Mouse (Mus musculus): ENCODE results near the gene Gpc6. TPM values are rescaled to one million over a fixed set of nuclear protein-coding genes. Genes with fewer than 3 reads are reported as not detected.

Gpc6 gene
- total RNA-seq, 2 experiments from 2014 or later: 15.6 to 18.9 TPM

- intact Hi-C loops (cut with DNase I): no loop called here
- DNase-seq (ENCODE audit: low spot score in 2 of 2): no peak
Measured at GRCm38 (mm10) chr14:117309997-117310520, 384.9 kb downstream of the Gpc6 start.

GRCm38 (mm10) chr14:117324214-117324613, 399.1 kb downstream of the Gpc6 start:
- no peak for DNase-seq (ENCODE audit: low spot score in 2 of 2)

GRCm38 (mm10) chr14:117332256-117332655, 407.1 kb downstream of the Gpc6 start:
- no peak for DNase-seq (ENCODE audit: low spot score in 2 of 2)
- intact Hi-C loops (cut with DNase I): no loop called here

More at GRCm38 (mm10) chr14:117324214-117324613, 399.1 kb downstream of the Gpc6 start:
- intact Hi-C loops (cut with DNase I): no loop called here

DNA sequence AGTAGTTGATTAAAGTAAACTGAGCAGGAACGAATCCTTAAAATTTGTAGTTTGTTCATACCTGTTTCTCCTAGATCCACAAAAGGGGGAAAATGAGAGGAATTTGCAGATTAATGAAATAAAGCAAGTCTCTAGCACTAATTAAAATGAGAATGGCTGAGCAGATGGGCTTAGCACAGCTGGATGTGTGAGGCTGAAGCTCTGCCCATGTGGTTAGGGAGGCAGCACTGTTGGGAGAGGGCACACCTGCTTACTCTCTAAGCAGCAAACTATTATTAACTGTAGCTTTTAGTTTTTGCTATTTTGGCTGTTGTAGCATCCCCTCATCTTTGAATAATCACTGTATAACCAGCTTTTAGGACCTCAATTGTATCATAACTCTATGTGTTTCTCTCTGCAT, 412.2 kb downstream of the Gpc6 start:
- DNase-seq (ENCODE audit: low spot score in 2 of 2): no peak

GRCm38 (mm10) chr14:117340549-117340948, 415.4 kb downstream of the Gpc6 start:
- intact Hi-C loops (cut with DNase I): no loop called here

More for the DNA sequence above, 412.2 kb downstream of the Gpc6 start:
- intact Hi-C loops (cut with DNase I): no loop called here

GRCm38 (mm10) chr14:117344505-117344904, 419.4 kb downstream of the Gpc6 start:
- intact Hi-C loops (cut with DNase I): no loop called here
- DNase-seq (ENCODE audit: low spot score in 2 of 2): no peak

More at GRCm38 (mm10) chr14:117340549-117340948, 415.4 kb downstream of the Gpc6 start:
- no peak for DNase-seq (ENCODE audit: low spot score in 2 of 2)

GRCm38 (mm10) chr14:117346372-117346885, 421.3 kb downstream of the Gpc6 start:
- no peak for DNase-seq (ENCODE audit: low spot score in 2 of 2)
- intact Hi-C loops (cut with DNase I): no loop called here

DNA sequence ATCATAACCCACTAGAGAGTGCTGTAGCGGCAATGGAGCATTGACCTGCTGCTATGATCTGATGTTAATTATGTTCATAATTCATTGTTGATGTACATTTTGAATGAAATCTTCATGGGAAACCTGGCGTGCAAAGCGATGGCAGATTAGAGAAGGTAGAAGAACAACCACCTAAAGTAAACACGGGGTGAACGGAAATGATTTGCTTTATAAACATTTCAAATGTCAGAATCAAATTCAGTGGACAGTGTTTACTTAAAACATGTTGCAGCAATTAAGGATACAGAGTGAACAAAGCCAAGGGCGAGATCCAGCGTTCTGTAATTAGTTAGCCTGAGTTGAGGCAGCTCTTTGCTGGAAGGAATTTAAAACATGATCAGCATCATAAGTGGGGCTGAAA, 426.2 kb downstream of the Gpc6 start:
- intact Hi-C loops (cut with DNase I): no loop called here
- DNase-seq (ENCODE audit: low spot score in 2 of 2): no peak

GRCm38 (mm10) chr14:117361155-117361964, 436.2 kb downstream of the Gpc6 start:
- no peak for DNase-seq (ENCODE audit: low spot score in 2 of 2)
- intact Hi-C loops (cut with DNase I): no loop called here

DNA sequence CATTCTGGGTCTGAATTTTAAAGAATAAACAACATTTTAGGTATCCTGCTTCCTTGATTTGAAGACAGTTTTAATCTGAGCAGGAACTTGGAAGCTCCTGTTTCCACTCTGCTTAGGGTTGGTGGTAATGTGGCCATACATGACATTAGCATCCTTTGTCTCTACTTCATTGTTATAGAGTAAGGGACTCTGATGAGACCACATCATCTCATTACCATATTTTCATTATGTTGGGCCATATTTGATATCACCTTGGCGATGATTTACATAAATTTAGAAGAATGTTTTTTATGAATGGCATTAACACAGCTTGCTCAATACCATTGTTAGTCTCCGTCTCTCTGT, 436.8 kb downstream of the Gpc6 start:
- DNase-seq (ENCODE audit: low spot score in 2 of 2): no peak
- intact Hi-C loops (cut with DNase I): no loop called here

DNA sequence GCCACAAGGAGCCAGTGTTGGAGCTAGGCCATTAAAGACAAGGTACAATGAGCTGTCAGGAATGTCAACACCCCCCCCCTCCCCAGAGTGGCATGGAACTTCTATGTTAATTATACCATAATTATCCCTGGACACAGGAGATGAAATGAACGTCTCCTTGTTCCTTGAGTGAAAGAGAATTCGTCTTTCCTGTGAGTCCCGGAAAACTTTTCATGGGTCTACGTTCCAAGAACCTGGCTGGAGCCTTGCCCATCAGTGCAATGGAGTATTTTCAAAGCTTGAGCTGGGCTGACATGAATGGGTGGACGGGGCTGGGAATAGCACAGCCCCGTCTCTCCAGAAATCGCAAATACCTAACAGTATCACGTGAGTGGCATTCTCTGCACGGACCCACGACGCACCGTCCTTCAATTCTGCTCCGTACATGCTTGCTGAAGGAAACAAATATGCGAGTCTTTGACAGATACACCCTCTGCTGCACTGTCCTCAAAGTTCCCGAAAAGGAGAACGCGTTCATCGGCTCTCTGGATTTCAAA, 444.3 kb downstream of the Gpc6 start:
- no peak for DNase-seq (ENCODE audit: low spot score in 2 of 2)
- intact Hi-C loops (cut with DNase I): no loop called here

DNA sequence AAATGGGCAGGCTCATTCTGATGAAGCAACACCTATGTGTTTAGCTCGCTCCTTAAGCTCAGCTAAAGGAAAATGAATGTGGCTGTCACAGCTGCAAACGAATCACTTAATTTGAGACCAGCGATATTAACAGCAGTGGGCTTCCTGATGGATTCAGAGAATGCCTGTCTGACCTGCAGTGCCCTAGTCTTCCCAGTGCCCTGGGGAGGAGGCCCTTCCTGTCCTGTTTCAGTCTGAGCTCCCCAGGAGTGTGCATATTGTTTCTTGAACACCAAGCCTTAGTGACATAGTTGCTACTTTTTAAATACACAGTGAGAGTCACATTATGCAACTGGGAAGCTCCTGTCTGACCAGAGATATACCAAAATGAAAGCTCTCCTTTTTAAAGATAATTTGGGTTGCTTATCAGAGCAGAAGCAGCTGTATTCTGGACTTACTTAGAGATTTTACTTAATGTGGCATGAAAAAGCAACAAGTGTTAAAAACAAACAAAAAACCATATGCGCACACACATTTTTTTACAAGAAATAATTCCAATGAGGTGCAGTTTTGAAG, 451.8 kb downstream of the Gpc6 start:
- no peak for DNase-seq (ENCODE audit: low spot score in 2 of 2)
- intact Hi-C loops (cut with DNase I): no loop called here

- intact Hi-C loops (cut with DNase I): no loop called here
- DNase-seq (ENCODE audit: low spot score in 2 of 2): no peak
Measured at GRCm38 (mm10) chr14:117379979-117380378, 454.9 kb downstream of the Gpc6 start.

- intact Hi-C loops (cut with DNase I): no loop called here
- no peak for DNase-seq (ENCODE audit: low spot score in 2 of 2)
Measured at GRCm38 (mm10) chr14:117383188-117383587, 458.1 kb downstream of the Gpc6 start.

GRCm38 (mm10) chr14:117384096-117384770, 459.1 kb downstream of the Gpc6 start:
- intact Hi-C loops (cut with DNase I): no loop called here
- DNase-seq (ENCODE audit: low spot score in 2 of 2): no peak

- intact Hi-C loops (cut with DNase I): no loop called here
- DNase-seq (ENCODE audit: low spot score in 2 of 2): no peak
Measured at GRCm38 (mm10) chr14:117385731-117386270, 460.7 kb downstream of the Gpc6 start.

DNA sequence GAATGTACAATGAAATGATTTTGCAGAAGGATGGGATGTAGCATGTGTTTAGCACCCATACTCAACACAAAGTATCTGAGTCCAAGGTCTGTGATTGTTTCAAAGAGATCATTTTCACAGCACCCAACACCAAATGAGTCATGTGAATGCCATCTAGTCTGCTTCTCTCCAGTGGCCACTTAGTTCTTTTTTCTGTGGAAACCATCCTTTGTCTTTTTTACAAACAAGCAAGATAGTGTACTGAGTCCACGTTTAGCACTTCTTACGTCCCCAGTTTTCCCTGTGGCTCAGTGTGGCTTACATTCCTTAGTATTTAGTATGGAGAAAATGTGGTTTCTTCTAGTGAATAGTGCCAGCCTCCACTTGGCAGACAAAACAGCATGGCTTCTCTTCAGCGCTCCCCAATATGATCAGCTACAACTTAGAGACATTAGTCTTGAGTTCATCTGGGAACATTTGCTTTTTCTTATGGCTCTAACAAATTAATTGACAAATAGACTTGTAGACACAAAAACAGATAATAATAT, 465.7 kb downstream of the Gpc6 start:
- intact Hi-C loops (cut with DNase I): no loop called here

GRCm38 (mm10) chr14:117391412-117391811, 466.3 kb downstream of the Gpc6 start:
- intact Hi-C loops (cut with DNase I): no loop called here

More for the DNA sequence above, 465.7 kb downstream of the Gpc6 start:
- DNase-seq (ENCODE audit: low spot score in 2 of 2): no peak

GRCm38 (mm10) chr14:117397165-117397564, 472.1 kb downstream of the Gpc6 start:
- no peak for DNase-seq (ENCODE audit: low spot score in 2 of 2)
- intact Hi-C loops (cut with DNase I): no loop called here

More at GRCm38 (mm10) chr14:117391412-117391811, 466.3 kb downstream of the Gpc6 start:
- no peak for DNase-seq (ENCODE audit: low spot score in 2 of 2)
